Mouse (Mus musculus): ENCODE measurements around the gene Ercc8.

Ercc8 gene

DNA sequence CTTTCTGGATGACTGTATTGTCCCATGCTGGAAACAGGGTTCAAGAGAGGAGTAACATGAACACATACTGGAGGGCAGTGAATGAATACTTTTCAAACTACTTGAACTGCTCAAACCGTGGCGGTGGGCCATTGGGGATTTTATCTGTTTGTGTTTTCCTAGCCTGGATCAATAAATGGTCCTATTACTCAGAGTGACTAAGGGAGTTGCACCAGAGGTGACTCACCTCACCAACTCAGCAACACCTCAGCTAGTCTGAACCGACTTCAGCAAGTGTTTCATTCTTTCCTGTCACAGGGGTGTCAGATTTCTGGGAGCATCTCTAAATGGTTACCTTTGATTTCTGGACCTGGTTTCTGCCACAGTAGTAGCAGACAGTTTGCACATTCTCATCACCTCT is 70.7 kb downstream of the Ercc8 start:
- no peak for DNase-seq

DNA sequence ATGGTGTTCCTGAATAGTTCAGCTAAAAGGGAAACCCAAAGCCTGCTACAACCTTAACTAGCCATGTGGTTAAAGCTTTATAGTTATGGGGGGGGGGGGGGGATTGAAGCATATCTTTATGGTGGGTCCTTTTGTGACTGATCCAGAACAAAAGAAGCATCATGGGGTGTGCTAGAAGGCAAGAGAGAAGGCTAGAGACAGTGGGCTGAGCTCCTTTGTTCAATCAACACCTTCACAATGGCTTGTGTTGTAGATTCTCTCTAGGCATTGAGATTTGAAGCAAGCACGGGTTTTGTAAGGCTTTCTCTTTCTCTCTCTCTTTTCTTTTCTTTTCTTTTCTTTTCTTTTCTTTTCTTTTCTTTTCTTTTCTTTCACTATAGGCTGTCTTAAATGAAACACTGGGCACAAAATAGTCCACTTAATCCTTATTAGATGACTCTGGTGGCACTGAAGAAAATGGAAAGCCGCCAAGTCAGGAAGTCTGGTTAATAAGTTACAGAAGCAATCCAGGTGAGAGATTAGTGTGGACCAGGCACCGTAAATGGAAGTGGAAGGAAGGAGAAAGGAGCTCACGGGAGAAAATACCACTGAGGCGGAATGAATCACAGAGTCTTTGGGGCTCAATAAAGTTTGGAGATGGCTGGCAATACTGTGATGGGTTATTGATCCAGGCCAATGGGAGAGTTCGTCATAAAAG is 71.3 kb downstream of the Ercc8 start:
- peak in 1 of 2 experiments; percentile 16 for DNase-seq

DNA sequence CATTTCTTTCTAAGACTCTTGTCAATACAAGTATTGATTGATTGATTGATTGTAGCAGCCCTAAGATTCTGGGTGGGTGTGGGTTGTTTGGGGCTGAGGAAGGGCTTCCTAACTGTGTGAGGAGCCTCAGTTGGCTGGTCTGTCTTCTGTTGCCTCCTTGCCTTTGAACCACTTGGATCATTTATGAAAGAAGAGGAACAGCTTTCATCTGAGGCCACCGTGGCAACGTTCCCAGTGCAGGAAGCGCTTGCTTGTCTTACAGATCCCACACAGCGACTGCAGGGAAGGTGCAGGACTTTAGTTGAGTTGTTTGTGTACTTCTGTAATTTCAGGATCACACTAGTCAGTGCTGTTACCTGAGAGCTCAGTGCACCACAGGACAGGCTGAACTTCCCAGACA is 81.5 kb downstream of the Ercc8 start:
- peak; percentile 14 to 40 for DNase-seq

DNA sequence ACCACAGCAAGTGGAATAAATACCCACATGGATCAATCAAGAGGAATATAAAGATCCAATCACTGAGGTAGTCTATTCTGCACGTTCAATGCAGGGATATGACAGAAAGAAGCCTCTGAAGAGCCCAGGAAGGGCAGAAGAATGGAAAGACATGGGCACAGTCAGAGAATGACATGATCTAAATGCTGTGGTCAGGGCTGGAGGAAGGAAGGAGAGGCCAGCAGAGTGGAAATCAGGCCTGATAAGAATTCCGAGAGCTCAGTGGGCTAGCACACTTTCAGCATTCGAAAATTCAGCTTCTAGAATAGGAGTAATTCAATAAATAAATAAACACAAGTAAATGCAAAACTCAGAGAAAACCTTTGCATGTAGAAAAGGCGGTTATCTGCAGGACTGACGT is 83.2 kb downstream of the Ercc8 start:
- no peak for DNase-seq

Measured in lung, postnatal 4 days (tissue).